Mouse (Mus musculus) kidney, postnatal 0 days (tissue): ENCODE results near the gene Ubr4. TPM values are rescaled to one million over a fixed set of nuclear protein-coding genes. Genes with fewer than 3 reads are reported as not detected.

ENCODE experiments used
- ATAC-seq: fragments of 200-750 bp; cut with Nextera tagmentation; replicated peaks from 2 replicates; pipeline ENCODE4 v1.8.0; 2017; ENCODE audit warnings: low read depth, moderate number of reproducible peaks, moderate TSS enrichment, moderate library complexity; ENCODE audit not compliant: low FRiP score
- DNase-seq: peaks from one replicate; pipeline ENCODE4 v3.0.0-alpha.2; 2016; ENCODE audit warnings: low spot score
- H3K27ac ChIP-seq: fragments of 300-500 bp; sonication (generic); 2 replicates; pipeline ENCODE4 v1.5.1; 2014; ENCODE audit warnings: mild to moderate bottlenecking
- H3K27me3 ChIP-seq: fragments of 300-500 bp; sonication (generic); 2 replicates; pipeline ENCODE4 v1.6.1; 2014; ENCODE audit warnings: low read length, mixed read lengths; ENCODE audit not compliant: insufficient read depth
- H3K36me3 ChIP-seq: fragments of 300-500 bp; sonication (generic); 2 replicates; pipeline ENCODE4 v1.6.1; 2014; ENCODE audit warnings: low read length, mixed read lengths; ENCODE audit not compliant: insufficient read depth
- H3K4me1 ChIP-seq: fragments of 300-500 bp; sonication (generic); replicated peaks from 2 replicates; pipeline ENCODE4 v1.6.1; 2014; ENCODE audit warnings: antibody characterized with exemption, low read length, mixed read lengths; ENCODE audit not compliant: insufficient read depth
- H3K4me2 ChIP-seq: fragments of 300-500 bp; sonication (generic); 2 replicates; pipeline ENCODE4 v1.6.1; 2014; ENCODE audit warnings: mild to moderate bottlenecking, low read length, moderate library complexity, mixed read lengths
- H3K4me3 ChIP-seq: fragments of 300-500 bp; sonication (generic); replicated peaks from 2 replicates; pipeline ENCODE4 v1.5.1; 2014; ENCODE audit warnings: low read depth, low read length
- H3K9ac ChIP-seq: fragments of 300-500 bp; sonication (generic); 2 replicates; pipeline ENCODE4 v1.6.1; 2014; ENCODE audit warnings: low read depth, low read length
- H3K9me3 ChIP-seq: fragments of 300-500 bp; sonication (generic); replicated peaks from 2 replicates; pipeline ENCODE4 v1.6.1; 2016; ENCODE audit warnings: low read length, inconsistent platforms, mixed read lengths
- CTCF ChIP-seq: IDR thresholded peaks from 2 replicates; pipeline ENCODE4 v1.5.1; 2016; ENCODE audit warnings: antibody characterized with exemption, low read depth, mild to moderate bottlenecking, moderate library complexity
- WGBS: fragments of 180-500 bp; shearing (Covaris S2); extraction: QIAGEN DNeasy Blood & Tissue Kit; methylation state at CpG from one replicate; pipeline ENCODE4 v1.1.7; 2014; 5-methylcytosine and 5-hydroxymethylcytosine counted together
- polyA plus RNA-seq: library from polyadenylated mRNA; unstranded; fragments of >200 nt; fragmentation: Nextera tagmentation; extraction: Ambion mirVana; gene quantifications from 2 replicates; pipeline ENCODE4 v1.2.1, GENCODE M21; 2015

Gene Ubr4
- polyA plus RNA-seq, 1 experiment from 2014 or later = 46.2 TPM

DNA sequence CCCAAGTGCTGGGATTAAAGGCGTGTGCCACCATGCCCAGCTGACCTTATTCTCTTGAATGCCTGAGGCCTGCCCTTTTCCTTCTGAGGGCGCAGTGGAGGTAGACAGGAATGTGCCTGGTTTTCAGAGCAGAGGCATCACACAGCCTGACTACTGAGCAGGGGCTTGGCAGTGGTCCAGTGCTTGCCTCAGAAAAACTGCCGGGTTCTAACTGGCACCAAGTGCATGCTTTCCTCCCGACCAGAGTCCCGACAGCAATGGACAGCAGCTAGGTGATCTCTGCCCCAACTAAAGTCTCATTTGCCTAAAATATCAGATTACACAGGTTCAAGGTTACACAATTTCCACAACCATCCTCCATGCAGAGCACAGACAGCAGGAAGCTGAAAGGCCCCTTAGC is 8.7 kb upstream of the Ubr4 start:
- 58% methylated on average over 5 of the region's 5 CpGs for WGBS
- no peak overlapping the region for H3K9ac ChIP-seq

DNA sequence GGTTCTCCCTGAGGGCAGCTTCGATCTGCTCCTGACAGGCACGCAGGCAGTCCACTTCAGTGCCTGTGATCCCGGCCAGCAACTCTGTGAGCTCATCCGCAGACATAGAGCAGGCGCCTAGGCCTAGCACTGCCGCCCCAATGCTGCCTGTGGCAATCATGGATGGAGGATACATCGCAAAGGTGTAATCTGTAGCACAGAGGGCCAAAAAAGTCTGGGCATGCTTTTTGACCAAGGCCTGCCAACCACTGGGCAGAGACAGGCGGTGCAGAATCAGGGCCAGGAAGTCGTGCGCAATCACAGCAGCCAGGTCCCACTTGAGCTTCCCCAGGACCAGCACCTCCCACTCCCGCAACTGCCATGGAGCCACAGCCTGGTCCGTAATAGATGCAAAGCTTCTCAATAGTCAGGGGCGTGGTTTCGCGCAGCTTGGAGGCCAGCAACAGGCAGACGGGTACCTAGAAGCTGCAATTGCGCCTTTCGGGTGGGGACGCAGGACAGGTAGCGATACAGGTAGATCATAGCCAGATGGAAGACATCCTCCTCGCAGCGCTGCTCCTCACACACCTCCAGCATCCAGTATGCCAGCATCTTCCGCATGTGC is 6.9 kb upstream of the Ubr4 start:
- TF ChIP-seq CTCF = no peak
- Histone ChIP-seq H3K9me3 (no peaks in the 10 kb centered on the region), H3K27ac (no peak overlapping the region), H3K36me3 (peaks cover 39% of the 10 kb centered on the region), H3K4me3 (no peak overlapping the region), H3K4me2 (no peak overlapping the region), H3K4me1 (no peaks in the 10 kb centered on the region), H3K9ac (no peak overlapping the region), H3K27me3 (no peaks in the 10 kb centered on the region)
- no peak for ATAC-seq
- DNase-seq = no peak
- 83% methylated on average over 23 of the region's 23 CpGs for WGBS

More for the DNA sequence above, 8.7 kb upstream of the Ubr4 start:
- Histone ChIP-seq H3K4me3 (no peak overlapping the region), H3K27ac (no peak overlapping the region), H3K4me2 (no peak overlapping the region), H3K27me3 (no peaks in the 10 kb centered on the region), H3K4me1 (no peaks in the 10 kb centered on the region), H3K9me3 (no peaks in the 10 kb centered on the region), H3K36me3 (peaks cover 29% of the 10 kb centered on the region)
- DNase-seq (no peak), ATAC-seq (0 out of 2 replicates have a peak, but pooled peaks have one; percentile 18)
- TF ChIP-seq CTCF = no peak

DNA sequence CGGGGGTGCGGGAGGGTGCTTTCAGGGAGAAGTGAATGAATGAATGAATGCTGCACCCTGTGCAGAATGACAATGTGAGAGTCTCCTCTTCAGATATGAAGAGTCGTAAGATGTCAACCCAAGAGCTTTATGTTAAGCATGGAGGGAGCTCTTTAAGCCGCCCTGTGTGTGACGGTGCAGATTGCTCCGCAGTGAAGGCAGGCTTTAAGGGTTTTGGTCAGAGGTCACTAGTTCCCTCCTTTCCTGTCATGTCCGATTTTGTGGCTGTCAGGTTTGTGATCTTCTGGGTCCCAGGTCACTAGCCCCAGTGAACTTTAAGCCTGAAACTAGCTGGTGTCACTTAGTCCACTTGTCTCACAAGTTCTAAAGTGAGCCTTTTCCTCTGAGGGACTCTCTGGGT is 423 bp downstream of the Ubr4 start:
- WGBS = 2% methylated on average over 7 of the region's 7 CpGs
- peak overlapping the region; percentile 74 for H3K9ac ChIP-seq
- H3K4me1 ChIP-seq = peaks cover 9% of the 10 kb centered on the region
- H3K4me2 ChIP-seq = peak overlapping the region; percentile 87
- H3K27ac ChIP-seq = peak overlapping the region; percentile 89
- no peak for TF ChIP-seq CTCF
- DNase-seq (no peak), ATAC-seq (peak; percentile 2; the same call in 1 of the 2 replicates)
- H3K36me3 ChIP-seq = peaks cover 35% of the 10 kb centered on the region
- no peaks in the 10 kb centered on the region for H3K27me3 ChIP-seq
- peak overlapping the region; percentile 72 for H3K4me3 ChIP-seq
- H3K9me3 ChIP-seq = no peaks in the 10 kb centered on the region

DNA sequence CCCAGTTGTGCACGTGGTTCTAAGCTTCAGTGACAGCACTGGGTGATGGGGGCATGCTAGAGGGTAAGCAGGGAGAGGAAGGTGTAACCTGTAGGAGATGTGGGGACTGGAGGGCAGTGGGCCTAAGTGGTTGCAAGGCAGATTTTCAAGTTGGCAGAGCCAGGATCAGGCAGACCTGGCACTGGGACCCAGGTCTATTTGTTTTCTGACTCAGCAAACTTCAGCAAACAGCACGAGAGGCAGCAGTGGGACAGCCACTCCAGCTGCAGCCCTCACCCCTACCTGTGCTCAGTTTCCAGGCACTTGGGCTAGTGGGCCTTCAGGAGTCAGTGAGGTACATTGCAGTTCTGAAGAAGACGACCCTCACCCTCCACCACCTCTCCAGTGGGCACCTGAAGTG is 4.8 kb downstream of the Ubr4 start:
- WGBS = 89% methylated on average over 3 of the region's 3 CpGs
- H3K27ac ChIP-seq = no peak overlapping the region
- DNase-seq = no peak
- H3K4me2 ChIP-seq = no peak overlapping the region
- no peak for TF ChIP-seq CTCF
- H3K27me3 ChIP-seq = no peaks in the 10 kb centered on the region
- ATAC-seq = no peak
- peaks cover 51% of the 10 kb centered on the region for H3K36me3 ChIP-seq
- H3K9me3 ChIP-seq = no peaks in the 10 kb centered on the region
- H3K9ac ChIP-seq = no peak overlapping the region
- H3K4me1 ChIP-seq = no peaks in the 10 kb centered on the region; the same call in 1 of the 2 replicates
- H3K4me3 ChIP-seq = no peak overlapping the region

DNA sequence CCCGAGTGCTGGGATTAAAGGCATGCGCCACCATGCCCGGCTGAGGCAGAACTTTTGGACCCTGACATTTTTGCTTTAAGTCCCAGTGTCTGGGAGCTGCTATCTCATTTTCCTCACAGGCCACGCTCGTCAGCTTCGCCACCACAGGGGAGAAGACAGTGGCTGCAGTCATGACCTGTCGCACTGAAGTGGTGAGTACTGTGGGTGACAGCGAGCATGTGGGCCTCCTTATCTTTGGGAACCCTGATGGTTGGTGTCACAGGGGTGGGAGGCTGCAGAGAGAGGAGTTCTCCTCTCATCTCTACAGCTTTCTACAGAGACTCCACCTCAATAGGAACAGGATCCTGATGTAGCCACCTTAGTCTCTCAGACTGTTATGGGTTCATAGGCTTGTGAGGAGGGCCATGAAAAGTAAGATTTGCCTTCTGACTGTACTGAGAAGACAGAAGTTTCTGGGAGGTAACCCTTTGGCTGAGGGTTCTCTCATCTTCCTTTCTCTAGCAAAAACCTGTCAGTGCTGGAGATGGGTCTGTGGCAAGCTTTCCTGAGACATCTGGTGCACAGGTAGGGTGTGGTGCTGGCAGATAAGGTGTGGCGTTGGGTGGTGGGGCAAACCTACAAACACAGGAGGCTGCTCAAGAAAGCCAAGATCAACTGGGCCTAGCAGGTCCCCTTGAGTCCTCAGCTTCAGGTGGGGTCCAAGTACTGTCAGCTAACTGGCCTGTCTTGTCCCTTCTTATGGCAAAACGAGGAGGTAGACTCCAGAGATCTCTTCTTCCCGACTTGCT is 8.5 kb downstream of the Ubr4 start:
- ATAC-seq = no peak
- WGBS = 92% methylated on average over 11 of the region's 11 CpGs
- no peaks in the 10 kb centered on the region for H3K4me1 ChIP-seq
- no peaks in the 10 kb centered on the region for H3K9me3 ChIP-seq
- TF ChIP-seq CTCF = no peak
- no peaks in the 10 kb centered on the region for H3K27me3 ChIP-seq
- H3K27ac ChIP-seq = no peak overlapping the region
- H3K36me3 ChIP-seq = peaks cover 81% of the 10 kb centered on the region
- no peak overlapping the region for H3K4me3 ChIP-seq
- H3K9ac ChIP-seq = no peak overlapping the region
- no peak for DNase-seq
- H3K4me2 ChIP-seq = no peak overlapping the region

DNA sequence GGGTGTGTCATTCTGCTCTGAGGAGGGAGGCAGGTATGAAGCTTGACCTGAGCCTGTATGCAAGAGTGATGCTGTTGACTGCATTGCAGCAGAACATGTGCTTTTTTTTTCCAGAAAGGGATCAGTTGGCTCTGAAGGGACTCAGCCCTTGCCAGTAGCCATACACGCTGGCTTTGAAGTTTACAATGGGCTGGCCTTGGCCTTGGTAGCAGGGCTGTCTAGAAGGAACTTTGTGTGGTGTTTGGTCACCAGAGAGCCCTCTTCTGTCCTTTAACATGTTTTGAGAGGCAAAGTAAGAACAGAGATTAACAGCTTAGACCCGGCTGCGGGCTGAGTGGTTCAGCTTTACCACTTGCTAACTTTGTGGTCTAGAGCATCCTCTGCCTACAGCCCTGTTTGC is 14.9 kb downstream of the Ubr4 start:
- ATAC-seq = no peak
- Histone ChIP-seq H3K9me3 (no peaks in the 10 kb centered on the region), H3K9ac (no peak overlapping the region), H3K27ac (no peak overlapping the region), H3K4me2 (no peak overlapping the region), H3K4me1 (no peaks in the 10 kb centered on the region), H3K36me3 (peaks cover 84% of the 10 kb centered on the region), H3K4me3 (no peak overlapping the region), H3K27me3 (no peaks in the 10 kb centered on the region)
- WGBS = 95% methylated on average over 3 of the region's 3 CpGs
- TF ChIP-seq CTCF = no peak
- no peak for DNase-seq
